Mouse (Mus musculus) ES-E14 (cell line): ENCODE data around the gene Iqschfp.

Experiments
- CHD2 ChIP-seq: IDR thresholded peaks from 2 replicates; pipeline ENCODE4 v1.6.1; 2014; ENCODE audit warnings: mild to moderate bottlenecking, low read depth, low read length, inconsistent platforms
- HCFC1 ChIP-seq: IDR thresholded peaks from 2 replicates; pipeline ENCODE4 v1.6.1; 2012; ENCODE audit warnings: low read length, inconsistent platforms, borderline replicate concordance; ENCODE audit not compliant: insufficient read depth
- MAFK ChIP-seq: IDR thresholded peaks from 2 replicates; pipeline ENCODE4 v1.6.1; 2014; ENCODE audit warnings: mild to moderate bottlenecking, low read depth, low read length, inconsistent platforms; ENCODE audit not compliant: insufficient read depth

GRCm38 (mm10) chr3:68619097-68619496, 727.1 kb downstream of the Iqschfp start:
- no peak for TF ChIP-seq CHD2
- no peak for TF ChIP-seq MAFK
- no peak for TF ChIP-seq HCFC1
